Mouse (Mus musculus): ENCODE results near the gene Jarid2. TPM values are rescaled to one million over a fixed set of nuclear protein-coding genes. Genes with fewer than 3 reads are reported as not detected.

The Jarid2 gene
- polyA plus RNA-seq, 1 experiment from 2014 or later = 28.0 TPM

DNA sequence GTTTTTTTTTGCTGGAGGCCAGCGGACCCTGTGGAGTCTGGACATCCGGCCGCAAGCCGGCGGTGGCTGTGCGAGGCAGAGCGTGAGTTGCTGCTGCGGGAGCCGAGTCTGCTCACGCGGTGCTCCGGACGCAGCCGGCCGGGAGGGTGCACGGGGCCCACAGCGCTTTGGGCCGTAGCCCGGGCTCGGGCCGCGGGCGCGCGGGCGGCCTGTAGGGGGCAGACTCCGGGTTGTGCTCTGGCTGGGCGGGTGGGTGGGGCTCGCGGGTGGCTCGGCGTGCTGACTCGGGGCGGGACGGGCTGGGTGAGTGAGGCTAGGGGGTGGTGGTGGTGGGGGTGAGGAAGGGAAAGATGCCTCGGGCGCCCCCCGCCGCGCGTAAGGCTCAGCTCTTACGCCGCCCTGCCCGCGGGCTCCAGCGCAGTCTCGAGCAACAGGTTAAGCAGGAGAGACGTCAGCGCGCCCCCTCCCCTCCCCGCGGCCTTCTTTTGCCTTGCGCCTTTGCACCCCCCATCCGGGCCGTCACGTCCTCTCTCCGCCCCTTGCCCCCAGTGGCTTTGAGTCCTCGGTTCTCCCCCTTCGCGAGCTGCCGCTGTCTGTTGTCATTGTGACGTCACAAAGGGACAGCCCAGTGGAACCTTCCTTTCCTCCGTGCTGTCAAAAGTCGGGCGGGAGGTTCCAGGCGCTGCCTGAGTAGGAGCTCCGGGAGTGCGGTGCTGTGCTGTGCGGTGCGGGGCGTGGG is 4.3 kb downstream of the Jarid2 start:
- peaks cover 12% of the 10 kb centered on the region for H3K4me1 ChIP-seq (ENCODE audit: control insufficient read depth, insufficient read depth, low read length)
- H3K27ac ChIP-seq (ENCODE audit: low read depth, low read length) = peak overlapping the region; percentile 71
- ATAC-seq (ENCODE audit: low read depth) = peak; percentile 16; the same call in 1 of the 2 replicates
- WGBS = under 1% methylated on average over 32 of the region's 71 CpGs
- H3K4me2 ChIP-seq (ENCODE audit: low read depth, low read length) = peak overlapping the region; percentile 91
- H3K27me3 ChIP-seq (ENCODE audit: control insufficient read depth, insufficient read depth, low read length) = no peaks in the 10 kb centered on the region
- peak overlapping the region; percentile 74 for H3K9ac ChIP-seq (replicated peaks; ENCODE audit: low read depth, low read length)
- H3K9me3 ChIP-seq (ENCODE audit: control insufficient read depth, low read length) = no peaks in the 10 kb centered on the region
- no peaks in the 10 kb centered on the region for H3K36me3 ChIP-seq (ENCODE audit: control insufficient read depth, insufficient read depth, low read length)
- H3K4me3 ChIP-seq (ENCODE audit: low read depth, low read length) = peak overlapping the region; percentile 80

DNA sequence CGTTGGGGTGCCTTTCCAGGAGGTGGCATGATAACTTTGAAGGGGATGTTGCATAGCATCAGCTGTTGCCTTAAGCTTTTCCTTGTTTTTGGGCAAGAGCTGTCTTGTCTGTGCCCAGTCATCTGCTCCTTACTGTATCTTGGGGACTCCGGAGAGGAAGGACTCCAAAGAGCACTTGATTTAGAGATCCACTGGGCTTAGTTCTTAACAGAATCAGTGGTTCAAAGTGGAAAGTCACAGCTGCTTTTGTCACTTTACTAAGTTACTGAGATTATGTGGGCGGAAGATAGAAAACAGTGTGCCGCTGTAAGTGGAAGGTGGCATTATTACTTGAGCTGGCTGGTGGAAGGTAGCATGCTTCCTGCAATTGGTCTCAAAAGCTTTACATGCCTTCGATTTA is 5.2 kb downstream of the Jarid2 start:
- H3K27ac ChIP-seq (ENCODE audit: low read depth, low read length) = peak overlapping the region; percentile 71
- H3K9ac ChIP-seq (replicated peaks; ENCODE audit: low read depth, low read length) = no peak overlapping the region; the same call in 1 of the 2 replicates
- H3K36me3 ChIP-seq (ENCODE audit: control insufficient read depth, insufficient read depth, low read length) = no peaks in the 10 kb centered on the region
- 57% methylated on average over 5 of the region's 5 CpGs for WGBS
- H3K9me3 ChIP-seq (ENCODE audit: control insufficient read depth, low read length) = no peaks in the 10 kb centered on the region
- no peak for ATAC-seq (ENCODE audit: low read depth)
- H3K4me1 ChIP-seq (ENCODE audit: control insufficient read depth, insufficient read depth, low read length) = peaks cover 12% of the 10 kb centered on the region
- H3K4me3 ChIP-seq (ENCODE audit: low read depth, low read length) = peak overlapping the region; percentile 80
- no peaks in the 10 kb centered on the region for H3K27me3 ChIP-seq (ENCODE audit: control insufficient read depth, insufficient read depth, low read length)
- peak overlapping the region; percentile 91 for H3K4me2 ChIP-seq (ENCODE audit: low read depth, low read length)

DNA sequence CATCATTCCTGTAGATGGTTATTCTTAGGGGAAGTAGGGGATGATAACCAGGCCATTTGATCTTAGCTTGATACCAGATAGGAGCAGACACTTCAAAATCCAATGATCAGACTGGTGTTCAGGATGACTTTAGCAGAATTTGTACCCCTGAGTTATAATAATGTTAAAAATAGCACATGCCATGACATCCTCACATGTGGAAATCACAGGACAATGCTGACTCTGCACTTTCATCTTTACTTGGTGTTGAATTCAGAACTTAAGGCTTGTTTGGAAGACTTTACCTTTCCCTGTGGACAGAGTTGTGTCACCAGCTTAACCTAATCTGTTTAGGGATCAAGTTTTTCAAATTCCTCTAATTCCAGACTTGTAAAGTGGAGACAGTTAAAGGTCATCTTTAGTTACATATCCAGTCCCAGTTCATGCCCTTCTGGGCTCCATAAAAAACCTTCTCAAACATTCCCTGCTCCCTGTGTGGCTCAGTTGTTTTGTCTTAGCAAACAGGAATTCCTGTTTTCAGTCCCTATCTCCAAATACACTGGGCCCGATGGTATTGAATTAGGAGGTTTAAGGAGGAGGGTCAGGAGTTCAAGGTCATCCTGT is 5.9 kb downstream of the Jarid2 start:
- H3K4me2 ChIP-seq (ENCODE audit: low read depth, low read length) = peak overlapping the region; percentile 91; the same call in 1 of the 2 replicates
- ATAC-seq (ENCODE audit: low read depth) = no peak
- H3K4me3 ChIP-seq (ENCODE audit: low read depth, low read length) = no peak overlapping the region
- H3K9me3 ChIP-seq (ENCODE audit: control insufficient read depth, low read length) = no peaks in the 10 kb centered on the region
- WGBS = 68% methylated on average over 1 of the region's 1 CpGs
- H3K27me3 ChIP-seq (ENCODE audit: control insufficient read depth, insufficient read depth, low read length) = no peaks in the 10 kb centered on the region
- H3K36me3 ChIP-seq (ENCODE audit: control insufficient read depth, insufficient read depth, low read length) = no peaks in the 10 kb centered on the region
- H3K4me1 ChIP-seq (ENCODE audit: control insufficient read depth, insufficient read depth, low read length) = peaks cover 12% of the 10 kb centered on the region
- H3K27ac ChIP-seq (ENCODE audit: low read depth, low read length) = no peak overlapping the region
- no peak overlapping the region for H3K9ac ChIP-seq (replicated peaks; ENCODE audit: low read depth, low read length)

DNA sequence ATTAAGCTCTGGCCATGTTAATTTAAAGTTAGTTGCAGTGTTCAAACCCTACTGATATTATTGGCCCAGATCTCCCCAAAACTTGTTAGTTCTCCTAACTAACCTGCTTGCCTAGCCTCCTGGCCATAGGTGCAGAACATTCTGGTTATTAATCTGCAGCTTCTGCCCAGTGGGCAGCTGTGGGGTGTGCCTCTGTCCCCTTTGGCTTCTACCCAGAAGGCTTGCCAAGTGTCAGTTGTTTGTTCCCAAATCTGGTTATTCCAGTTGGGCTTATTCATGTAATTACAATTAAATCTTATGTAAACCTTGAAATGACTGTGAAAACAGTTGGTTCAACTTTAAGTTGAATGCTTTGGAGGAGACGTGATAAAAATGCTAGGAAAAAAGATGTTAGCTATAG is 8.0 kb downstream of the Jarid2 start:
- ATAC-seq (ENCODE audit: low read depth) = no peak
- no peaks in the 10 kb centered on the region for H3K27me3 ChIP-seq (ENCODE audit: control insufficient read depth, insufficient read depth, low read length)
- H3K4me1 ChIP-seq (ENCODE audit: control insufficient read depth, insufficient read depth, low read length) = peaks cover 12% of the 10 kb centered on the region
- no peak overlapping the region for H3K4me3 ChIP-seq (ENCODE audit: low read depth, low read length)
- H3K27ac ChIP-seq (ENCODE audit: low read depth, low read length) = no peak overlapping the region
- H3K9me3 ChIP-seq (ENCODE audit: control insufficient read depth, low read length) = no peaks in the 10 kb centered on the region
- H3K36me3 ChIP-seq (ENCODE audit: control insufficient read depth, insufficient read depth, low read length) = no peaks in the 10 kb centered on the region
- WGBS = 68% methylated on average over 1 of the region's 1 CpGs
- no peak overlapping the region for H3K9ac ChIP-seq (replicated peaks; ENCODE audit: low read depth, low read length)
- no peak overlapping the region for H3K4me2 ChIP-seq (ENCODE audit: low read depth, low read length)

DNA sequence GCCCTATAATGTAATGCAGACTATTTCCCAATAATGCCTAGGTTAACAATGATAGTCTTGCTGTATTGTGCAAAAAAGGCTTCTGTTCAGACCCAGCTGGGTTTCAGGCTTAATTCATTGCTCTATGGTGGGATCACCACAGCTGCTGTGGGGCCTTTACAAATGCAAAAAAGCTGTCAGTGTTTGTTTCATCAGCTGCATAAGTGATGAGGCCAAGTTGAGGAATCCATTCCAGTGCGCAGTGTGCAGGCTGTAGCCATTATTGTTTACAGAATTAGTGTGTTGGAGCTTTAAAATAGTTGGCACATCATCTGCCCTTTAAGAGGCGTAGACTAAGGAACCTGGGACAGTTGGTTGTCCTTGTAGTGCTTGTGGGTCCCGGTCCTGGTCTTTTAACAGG is 22.5 kb downstream of the Jarid2 start:
- H3K4me2 ChIP-seq (ENCODE audit: low read depth, low read length) = no peak overlapping the region
- H3K36me3 ChIP-seq (ENCODE audit: control insufficient read depth, insufficient read depth, low read length) = no peaks in the 10 kb centered on the region
- no peaks in the 10 kb centered on the region for H3K9me3 ChIP-seq (ENCODE audit: control insufficient read depth, low read length)
- H3K27me3 ChIP-seq (ENCODE audit: control insufficient read depth, insufficient read depth, low read length) = no peaks in the 10 kb centered on the region
- WGBS = 22% methylated on average over 3 of the region's 3 CpGs
- H3K27ac ChIP-seq (ENCODE audit: low read depth, low read length) = 0 out of 2 replicates have a peak overlapping the region, but pooled peaks have one; percentile 16
- H3K4me3 ChIP-seq (ENCODE audit: low read depth, low read length) = no peak overlapping the region
- H3K9ac ChIP-seq (replicated peaks; ENCODE audit: low read depth, low read length) = no peak overlapping the region
- ATAC-seq (ENCODE audit: low read depth) = peak; percentile 88
- peaks cover 28% of the 10 kb centered on the region for H3K4me1 ChIP-seq (ENCODE audit: control insufficient read depth, insufficient read depth, low read length)

DNA sequence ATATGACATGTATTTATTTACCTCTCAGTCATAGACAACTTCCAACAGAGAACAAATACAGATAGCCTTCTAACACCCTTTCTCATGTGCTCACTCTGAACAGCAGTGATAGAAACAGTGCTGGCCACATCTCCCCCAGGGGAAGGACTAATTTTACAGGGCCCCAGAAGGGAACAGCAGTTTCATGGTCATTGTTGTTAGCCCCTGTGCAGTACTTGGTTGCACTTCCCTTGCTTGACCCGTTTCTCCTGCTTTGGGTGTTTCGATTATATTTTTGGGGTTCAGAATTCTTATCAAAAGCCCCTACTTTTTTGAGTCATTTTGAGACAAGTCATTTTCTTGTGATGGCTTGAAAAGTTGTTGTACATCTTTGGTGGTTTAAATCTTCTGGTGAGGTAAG is 23.9 kb downstream of the Jarid2 start:
- no peak for ATAC-seq (ENCODE audit: low read depth)
- peaks cover 21% of the 10 kb centered on the region for H3K4me1 ChIP-seq (ENCODE audit: control insufficient read depth, insufficient read depth, low read length)
- no peaks in the 10 kb centered on the region for H3K36me3 ChIP-seq (ENCODE audit: control insufficient read depth, insufficient read depth, low read length)
- H3K27ac ChIP-seq (ENCODE audit: low read depth, low read length) = no peak overlapping the region
- H3K27me3 ChIP-seq (ENCODE audit: control insufficient read depth, insufficient read depth, low read length) = no peaks in the 10 kb centered on the region
- WGBS = 81% methylated on average over 2 of the region's 2 CpGs
- H3K9ac ChIP-seq (replicated peaks; ENCODE audit: low read depth, low read length) = no peak overlapping the region
- H3K9me3 ChIP-seq (ENCODE audit: control insufficient read depth, low read length) = no peaks in the 10 kb centered on the region
- H3K4me3 ChIP-seq (ENCODE audit: low read depth, low read length) = no peak overlapping the region
- H3K4me2 ChIP-seq (ENCODE audit: low read depth, low read length) = no peak overlapping the region

DNA sequence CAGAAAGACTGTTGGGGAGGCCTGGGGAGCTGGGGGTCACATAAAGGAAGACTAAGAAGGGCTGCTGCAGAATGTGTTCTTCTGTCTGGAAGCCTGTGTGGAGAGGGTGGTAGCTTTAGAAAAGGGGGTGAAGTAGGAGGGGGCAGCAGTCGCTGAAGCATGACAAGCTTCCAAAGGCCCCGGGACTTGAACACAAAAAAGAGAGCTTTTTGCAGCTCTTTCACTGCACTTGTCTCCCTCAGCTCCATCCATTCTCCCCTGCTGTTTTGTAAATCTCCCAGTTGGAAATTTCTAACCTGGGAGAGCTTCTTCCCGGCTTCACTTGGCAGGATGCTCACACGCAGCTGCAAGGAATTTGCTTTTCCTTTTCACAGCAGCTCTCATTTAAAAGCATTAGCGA is 26.2 kb downstream of the Jarid2 start:
- H3K9me3 ChIP-seq (ENCODE audit: control insufficient read depth, low read length) = no peaks in the 10 kb centered on the region
- no peak overlapping the region for H3K27ac ChIP-seq (ENCODE audit: low read depth, low read length)
- peaks cover 21% of the 10 kb centered on the region for H3K4me1 ChIP-seq (ENCODE audit: control insufficient read depth, insufficient read depth, low read length)
- H3K9ac ChIP-seq (replicated peaks; ENCODE audit: low read depth, low read length) = no peak overlapping the region
- no peak overlapping the region; the same call in 1 of the 2 replicates for H3K4me2 ChIP-seq (ENCODE audit: low read depth, low read length)
- no peak overlapping the region for H3K4me3 ChIP-seq (ENCODE audit: low read depth, low read length)
- WGBS = 2% methylated on average over 5 of the region's 5 CpGs
- ATAC-seq (ENCODE audit: low read depth) = no peak
- no peaks in the 10 kb centered on the region for H3K27me3 ChIP-seq (ENCODE audit: control insufficient read depth, insufficient read depth, low read length)
- no peaks in the 10 kb centered on the region for H3K36me3 ChIP-seq (ENCODE audit: control insufficient read depth, insufficient read depth, low read length)

DNA sequence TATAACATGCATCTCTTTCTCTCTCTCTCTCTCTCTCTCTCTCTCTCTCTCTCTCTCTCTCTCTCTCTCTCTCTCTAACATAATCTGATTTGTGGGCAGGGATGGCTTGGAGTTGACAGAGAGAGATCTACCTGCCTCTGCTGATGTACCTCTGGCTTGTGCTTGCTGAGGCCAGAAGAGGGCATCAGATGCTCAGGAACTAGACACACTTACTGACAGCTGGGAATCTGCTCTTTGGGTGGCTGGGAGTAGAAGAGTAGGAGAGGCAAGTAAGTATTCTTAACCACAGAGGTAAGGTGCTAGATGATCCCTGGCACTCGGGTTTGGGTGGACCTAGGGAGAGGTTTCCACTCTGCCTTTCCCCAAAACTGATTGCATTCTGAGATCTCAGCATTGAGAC is 29.5 kb downstream of the Jarid2 start:
- WGBS = 91% methylated on average over 1 of the region's 1 CpGs
- peaks cover 10% of the 10 kb centered on the region for H3K4me1 ChIP-seq (ENCODE audit: control insufficient read depth, insufficient read depth, low read length)
- no peak for ATAC-seq (ENCODE audit: low read depth)

DNA sequence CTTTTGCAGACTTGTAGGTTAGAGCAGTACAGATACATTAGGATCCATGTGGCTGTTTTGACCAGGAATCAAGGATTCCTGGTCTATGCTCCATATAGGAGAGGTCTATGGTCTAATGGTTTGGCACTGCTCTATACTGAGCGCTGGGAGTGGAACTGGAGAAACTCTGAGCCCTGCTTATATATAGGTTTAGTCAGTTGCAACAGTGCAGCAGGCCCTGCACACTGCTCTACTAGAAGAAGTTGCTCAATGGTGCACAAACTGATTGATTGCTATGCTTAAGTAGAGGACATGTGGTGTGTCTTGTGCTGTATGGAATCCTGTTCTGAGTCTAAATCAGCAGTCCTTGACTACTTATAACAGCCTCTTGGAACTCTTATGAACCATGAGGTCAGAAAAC is 31.5 kb downstream of the Jarid2 start:
- H3K4me1 ChIP-seq (ENCODE audit: control insufficient read depth, insufficient read depth, low read length) = no peaks in the 10 kb centered on the region
- no peaks in the 10 kb centered on the region for H3K36me3 ChIP-seq (ENCODE audit: control insufficient read depth, insufficient read depth, low read length)
- H3K9ac ChIP-seq (replicated peaks; ENCODE audit: low read depth, low read length) = no peak overlapping the region
- H3K9me3 ChIP-seq (ENCODE audit: control insufficient read depth, low read length) = no peaks in the 10 kb centered on the region
- no peaks in the 10 kb centered on the region for H3K27me3 ChIP-seq (ENCODE audit: control insufficient read depth, insufficient read depth, low read length)
- no peak for ATAC-seq (ENCODE audit: low read depth)
- no peak overlapping the region for H3K4me2 ChIP-seq (ENCODE audit: low read depth, low read length)
- H3K4me3 ChIP-seq (ENCODE audit: low read depth, low read length) = no peak overlapping the region
- WGBS = 93% methylated on average over 1 of the region's 1 CpGs
- no peak overlapping the region for H3K27ac ChIP-seq (ENCODE audit: low read depth, low read length)

More for the DNA sequence above, 29.5 kb downstream of the Jarid2 start:
- H3K9ac ChIP-seq (replicated peaks; ENCODE audit: low read depth, low read length) = no peak overlapping the region
- no peak overlapping the region for H3K4me2 ChIP-seq (ENCODE audit: low read depth, low read length)
- no peaks in the 10 kb centered on the region for H3K27me3 ChIP-seq (ENCODE audit: control insufficient read depth, insufficient read depth, low read length)
- no peaks in the 10 kb centered on the region for H3K9me3 ChIP-seq (ENCODE audit: control insufficient read depth, low read length)
- H3K4me3 ChIP-seq (ENCODE audit: low read depth, low read length) = no peak overlapping the region
- no peak overlapping the region for H3K27ac ChIP-seq (ENCODE audit: low read depth, low read length)
- H3K36me3 ChIP-seq (ENCODE audit: control insufficient read depth, insufficient read depth, low read length) = no peaks in the 10 kb centered on the region
